Mouse (Mus musculus): ENCODE measurements around the gene Madd. TPM values are rescaled to one million over a fixed set of nuclear protein-coding genes. Genes with fewer than 3 reads are reported as not detected.

The Madd gene
- polyA plus RNA-seq, 1 experiment from 2014 or later, result 62.3 TPM

GRCm38 (mm10) chr2:91167629-91168028 lies 16.0 kb downstream of the Madd start:
- WGBS, result 87% methylated on average over 4 of the region's 4 CpGs
- H3K4me3 ChIP-seq, result no peak overlapping the region
- no peaks in the 10 kb centered on the region for H3K9me3 ChIP-seq
- no peak overlapping the region for H3K27ac ChIP-seq (replicated peaks)
- ATAC-seq (ENCODE audit: low FRiP score, low read depth), result no peak
- peaks cover 84% of the 10 kb centered on the region for H3K36me3 ChIP-seq
- H3K27me3 ChIP-seq, result no peaks in the 10 kb centered on the region
- no peaks in the 10 kb centered on the region for H3K4me1 ChIP-seq (replicated peaks)
- H3K4me2 ChIP-seq, result no peak overlapping the region
- H3K9ac ChIP-seq, result no peak overlapping the region

GRCm38 (mm10) chr2:91164991-91165390 lies 18.6 kb downstream of the Madd start:
- no peaks in the 10 kb centered on the region for H3K27me3 ChIP-seq
- H3K4me3 ChIP-seq, result no peak overlapping the region
- no peak for ATAC-seq (ENCODE audit: low FRiP score, low read depth)
- no peak overlapping the region for H3K4me2 ChIP-seq
- no peak overlapping the region for H3K27ac ChIP-seq (replicated peaks)
- 93% methylated on average over 6 of the region's 6 CpGs for WGBS
- no peaks in the 10 kb centered on the region for H3K9me3 ChIP-seq
- peaks cover 85% of the 10 kb centered on the region for H3K36me3 ChIP-seq
- H3K9ac ChIP-seq, result no peak overlapping the region
- no peaks in the 10 kb centered on the region for H3K4me1 ChIP-seq (replicated peaks)

- H3K4me1 ChIP-seq (replicated peaks), result no peaks in the 10 kb centered on the region
- H3K36me3 ChIP-seq, result peaks cover 83% of the 10 kb centered on the region
- ATAC-seq (ENCODE audit: low FRiP score, low read depth), result no peak
- H3K4me2 ChIP-seq, result no peak overlapping the region
- 91% methylated on average over 5 of the region's 5 CpGs for WGBS
- no peak overlapping the region for H3K27ac ChIP-seq (replicated peaks)
- H3K27me3 ChIP-seq, result no peaks in the 10 kb centered on the region
- H3K4me3 ChIP-seq, result no peak overlapping the region
- no peak overlapping the region for H3K9ac ChIP-seq
- H3K9me3 ChIP-seq, result no peaks in the 10 kb centered on the region
Observed at GRCm38 (mm10) chr2:91163532-91163931, 20.1 kb downstream of the Madd start.

GRCm38 (mm10) chr2:91162952-91163351 lies 20.7 kb downstream of the Madd start:
- no peak for ATAC-seq (ENCODE audit: low FRiP score, low read depth)
- no peaks in the 10 kb centered on the region for H3K9me3 ChIP-seq
- WGBS, result 93% methylated on average over 4 of the region's 4 CpGs
- no peaks in the 10 kb centered on the region for H3K27me3 ChIP-seq
- no peak overlapping the region for H3K9ac ChIP-seq
- no peak overlapping the region for H3K4me3 ChIP-seq
- H3K4me1 ChIP-seq (replicated peaks), result no peaks in the 10 kb centered on the region
- peaks cover 85% of the 10 kb centered on the region for H3K36me3 ChIP-seq
- H3K27ac ChIP-seq (replicated peaks), result no peak overlapping the region
- H3K4me2 ChIP-seq, result no peak overlapping the region

GRCm38 (mm10) chr2:91160591-91160990 lies 23.0 kb downstream of the Madd start:
- H3K4me1 ChIP-seq (replicated peaks), result no peaks in the 10 kb centered on the region
- H3K4me2 ChIP-seq, result no peak overlapping the region
- ATAC-seq (ENCODE audit: low FRiP score, low read depth), result no peak
- no peaks in the 10 kb centered on the region for H3K9me3 ChIP-seq
- H3K36me3 ChIP-seq, result peaks cover 85% of the 10 kb centered on the region
- WGBS, result 94% methylated on average over 6 of the region's 6 CpGs
- H3K4me3 ChIP-seq, result no peak overlapping the region
- H3K27ac ChIP-seq (replicated peaks), result no peak overlapping the region
- no peaks in the 10 kb centered on the region for H3K27me3 ChIP-seq
- H3K9ac ChIP-seq, result no peak overlapping the region

- Histone ChIP-seq H3K9ac (no peak overlapping the region), H3K27me3 (no peaks in the 10 kb centered on the region), H3K4me2 (no peak overlapping the region), H3K27ac (replicated peaks) (no peak overlapping the region), H3K4me1 (replicated peaks) (no peaks in the 10 kb centered on the region), H3K9me3 (no peaks in the 10 kb centered on the region), H3K4me3 (no peak overlapping the region), H3K36me3 (peaks cover 90% of the 10 kb centered on the region)
- 52% methylated on average over 6 of the region's 6 CpGs for WGBS
- no peak for ATAC-seq (ENCODE audit: low FRiP score, low read depth)
Observed at GRCm38 (mm10) chr2:91157002-91157752, 26.5 kb downstream of the Madd start.

GRCm38 (mm10) chr2:91154091-91154490 lies 29.5 kb downstream of the Madd start:
- Histone ChIP-seq H3K4me3 (no peak overlapping the region), H3K27me3 (no peaks in the 10 kb centered on the region), H3K4me2 (no peak overlapping the region), H3K27ac (replicated peaks) (no peak overlapping the region), H3K9ac (no peak overlapping the region), H3K9me3 (no peaks in the 10 kb centered on the region), H3K4me1 (replicated peaks) (no peaks in the 10 kb centered on the region), H3K36me3 (peaks cover 88% of the 10 kb centered on the region)
- no peak for ATAC-seq (ENCODE audit: low FRiP score, low read depth)
- WGBS, result 94% methylated on average over 3 of the region's 3 CpGs

GRCm38 (mm10) chr2:91152885-91153377 lies 30.7 kb downstream of the Madd start:
- Histone ChIP-seq H3K9me3 (no peaks in the 10 kb centered on the region), H3K27ac (replicated peaks) (no peak overlapping the region), H3K4me1 (replicated peaks) (no peaks in the 10 kb centered on the region), H3K4me2 (no peak overlapping the region), H3K4me3 (no peak overlapping the region), H3K27me3 (no peaks in the 10 kb centered on the region), H3K36me3 (peaks cover 87% of the 10 kb centered on the region), H3K9ac (no peak overlapping the region)
- WGBS, result 85% methylated on average over 3 of the region's 3 CpGs
- ATAC-seq (ENCODE audit: low FRiP score, low read depth), result no peak

- peaks cover 87% of the 10 kb centered on the region for H3K36me3 ChIP-seq
- H3K27ac ChIP-seq (replicated peaks), result no peak overlapping the region
- H3K9me3 ChIP-seq, result no peaks in the 10 kb centered on the region
- H3K4me1 ChIP-seq (replicated peaks), result no peaks in the 10 kb centered on the region
- no peak overlapping the region for H3K4me2 ChIP-seq
- no peaks in the 10 kb centered on the region for H3K27me3 ChIP-seq
- ATAC-seq (ENCODE audit: low FRiP score, low read depth), result no peak
- WGBS, result 95% methylated on average over 1 of the region's 1 CpGs
- no peak overlapping the region for H3K4me3 ChIP-seq
- H3K9ac ChIP-seq, result no peak overlapping the region
Observed at GRCm38 (mm10) chr2:91151331-91151730, 32.3 kb downstream of the Madd start.

- Histone ChIP-seq H3K9ac (no peak overlapping the region), H3K27me3 (no peaks in the 10 kb centered on the region), H3K36me3 (peaks cover 82% of the 10 kb centered on the region), H3K27ac (replicated peaks) (no peak overlapping the region), H3K4me2 (no peak overlapping the region), H3K4me1 (replicated peaks) (no peaks in the 10 kb centered on the region), H3K4me3 (no peak overlapping the region), H3K9me3 (no peaks in the 10 kb centered on the region)
- no peak for ATAC-seq (ENCODE audit: low FRiP score, low read depth)
Observed at GRCm38 (mm10) chr2:91148101-91148500, 35.5 kb downstream of the Madd start.

- H3K4me2 ChIP-seq, result no peak overlapping the region
- no peak overlapping the region for H3K4me3 ChIP-seq
- no peak for ATAC-seq (ENCODE audit: low FRiP score, low read depth)
- H3K9me3 ChIP-seq, result no peaks in the 10 kb centered on the region
- no peak overlapping the region for H3K9ac ChIP-seq
- H3K27me3 ChIP-seq, result no peaks in the 10 kb centered on the region
- H3K36me3 ChIP-seq, result peaks cover 84% of the 10 kb centered on the region
- WGBS, result 96% methylated on average over 11 of the region's 11 CpGs
- no peaks in the 10 kb centered on the region for H3K4me1 ChIP-seq (replicated peaks)
- H3K27ac ChIP-seq (replicated peaks), result no peak overlapping the region
Observed at GRCm38 (mm10) chr2:91143401-91143800, 40.2 kb downstream of the Madd start.

GRCm38 (mm10) chr2:91142920-91143319 lies 40.7 kb downstream of the Madd start:
- no peak for ATAC-seq (ENCODE audit: low FRiP score, low read depth)
- H3K36me3 ChIP-seq, result peaks cover 85% of the 10 kb centered on the region
- no peak overlapping the region for H3K4me3 ChIP-seq
- no peaks in the 10 kb centered on the region for H3K9me3 ChIP-seq
- H3K27me3 ChIP-seq, result no peaks in the 10 kb centered on the region
- no peak overlapping the region for H3K27ac ChIP-seq (replicated peaks)
- no peaks in the 10 kb centered on the region for H3K4me1 ChIP-seq (replicated peaks)
- 91% methylated on average over 6 of the region's 6 CpGs for WGBS
- no peak overlapping the region for H3K9ac ChIP-seq
- no peak overlapping the region for H3K4me2 ChIP-seq

- no peaks in the 10 kb centered on the region for H3K4me1 ChIP-seq (replicated peaks)
- H3K9me3 ChIP-seq, result no peaks in the 10 kb centered on the region
- ATAC-seq (ENCODE audit: low FRiP score, low read depth), result no peak
- 74% methylated on average over 8 of the region's 8 CpGs for WGBS
- H3K4me3 ChIP-seq, result no peak overlapping the region
- H3K9ac ChIP-seq, result no peak overlapping the region
- peaks cover 68% of the 10 kb centered on the region for H3K36me3 ChIP-seq
- H3K4me2 ChIP-seq, result no peak overlapping the region
- H3K27ac ChIP-seq (replicated peaks), result no peak overlapping the region
- no peaks in the 10 kb centered on the region for H3K27me3 ChIP-seq
Observed at GRCm38 (mm10) chr2:91139764-91140163, 43.9 kb downstream of the Madd start.
